Comparison of ENCODE assay signal across 8 mouse cellular contexts in the genomic region with DNA sequence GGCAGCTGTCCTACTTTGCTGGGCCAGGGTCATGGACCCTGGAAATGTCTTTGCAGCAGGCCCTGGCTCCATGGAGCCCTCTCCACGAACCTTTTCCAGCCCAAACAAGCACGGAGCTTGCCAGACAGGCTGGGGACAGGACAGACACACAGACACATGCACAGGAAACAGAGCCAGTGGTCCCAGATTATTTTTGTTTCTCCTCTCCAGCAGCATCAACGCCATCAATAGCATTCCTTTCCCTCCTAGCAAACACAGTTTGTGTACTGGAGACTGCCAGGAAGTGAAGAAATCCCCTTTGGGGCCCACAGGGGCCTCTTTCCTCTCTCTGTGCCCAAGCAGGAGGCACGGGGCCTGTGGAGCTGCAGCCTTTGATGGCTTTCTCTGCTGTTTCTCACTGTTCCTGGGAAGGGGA.
DNase-seq lines count a peak whose midpoint lies in the region; ATAC-seq and TF ChIP-seq lines count a peak whose summit lies in the region.

No protein-coding gene starts in this region.

- H3K9ac ChIP-seq in forebrain, embryonic 13.5 days: no peak overlapping the region
- H3K9ac ChIP-seq in hindbrain, embryonic 14.5 days: no peak overlapping the region

- TF ChIP-seq POLR2A in thymus, adult 2 months (IDR thresholded peaks at IDR 0.05; ENCODE audit: control insufficient read depth, extremely low read depth, insufficient read depth, low read length, poor library complexity): no peak

- H3K36me3 ChIP-seq in forebrain, embryonic 10.5 days (replicated peaks): no peaks in the 10 kb centered on the region
- no peaks in the 10 kb centered on the region for H3K36me3 ChIP-seq in forebrain, embryonic 13.5 days (ENCODE audit: poor library complexity, severe bottlenecking)
- H3K36me3 ChIP-seq in hindbrain, embryonic 14.5 days (replicated peaks; ENCODE audit: control insufficient read depth, insufficient read depth): no peaks in the 10 kb centered on the region
- no peaks in the 10 kb centered on the region for H3K36me3 ChIP-seq in megakaryocyte, embryonic 14.5 days (replicated peaks; ENCODE audit: low read length)
- no peaks in the 10 kb centered on the region for H3K36me3 ChIP-seq in thymus, adult 2 months (ENCODE audit: control insufficient read depth, insufficient read depth, low read length)

- intact Hi-C loops in gastrocnemius, postnatal 14 days (cut with DNase I; ENCODE audit: low total_unique reads): loop anchor here (5.0 kb wide), 1 partner anchor 100 kb away; no protein-coding TSS in a partner anchor

- peak overlapping the region; percentile 78 for H3K27ac ChIP-seq in forebrain, embryonic 10.5 days
- no peak overlapping the region for H3K27ac ChIP-seq in forebrain, embryonic 13.5 days
- H3K27ac ChIP-seq in hindbrain, embryonic 14.5 days: peak overlapping the region; percentile 28; the same call in 1 of the 2 replicates
- no peak overlapping the region for H3K27ac ChIP-seq in thymus, adult 2 months (ENCODE audit: control insufficient read depth, insufficient read depth, low read length)

- H3K4me3 ChIP-seq in forebrain, embryonic 10.5 days: no peak overlapping the region
- H3K4me3 ChIP-seq in forebrain, embryonic 13.5 days: no peak overlapping the region
- no peak overlapping the region for H3K4me3 ChIP-seq in hindbrain, embryonic 14.5 days (replicated peaks; ENCODE audit: low read length)
- peak overlapping the region; percentile 59 for H3K4me3 ChIP-seq in megakaryocyte, embryonic 14.5 days (replicated peaks)
- no peak overlapping the region for H3K4me3 ChIP-seq in thymus, adult 2 months (ENCODE audit: control insufficient read depth, insufficient read depth, low read length)

- DNase-seq in forebrain, embryonic 10.5 days (ENCODE audit: extremely low spot score, low spot score): peak; percentile 36
- DNase-seq in adipocyte (ENCODE audit: low spot score): peak; percentile 17
- peak; percentile 44 for DNase-seq in gastrocnemius, postnatal 14 days
- no peak for DNase-seq in hindbrain, embryonic 14.5 days (ENCODE audit: low spot score)
- no peak for DNase-seq in spleen, postnatal 10 days (ENCODE audit: low spot score in 2 of 2)
- no peak for DNase-seq in thymus, adult 2 months

- no peaks in the 10 kb centered on the region for H3K9me3 ChIP-seq in forebrain, embryonic 10.5 days
- H3K9me3 ChIP-seq in forebrain, embryonic 13.5 days (replicated peaks): no peaks in the 10 kb centered on the region
- H3K9me3 ChIP-seq in hindbrain, embryonic 14.5 days (ENCODE audit: control insufficient read depth, low read length): no peaks in the 10 kb centered on the region
- H3K9me3 ChIP-seq in megakaryocyte, embryonic 14.5 days: peaks cover 11% of the 10 kb centered on the region

- no peaks in the 10 kb centered on the region for H3K27me3 ChIP-seq in forebrain, embryonic 10.5 days (ENCODE audit: poor library complexity, severe bottlenecking)
- H3K27me3 ChIP-seq in forebrain, embryonic 13.5 days: no peaks in the 10 kb centered on the region
- H3K27me3 ChIP-seq in hindbrain, embryonic 14.5 days (ENCODE audit: control insufficient read depth, insufficient read depth, low read length): no peaks in the 10 kb centered on the region
- H3K27me3 ChIP-seq in megakaryocyte, embryonic 14.5 days (replicated peaks): no peaks in the 10 kb centered on the region
- no peaks in the 10 kb centered on the region for H3K27me3 ChIP-seq in thymus, adult 2 months (ENCODE audit: control insufficient read depth, insufficient read depth, low read length)

- 18% methylated on average over 4 of the region's 4 CpGs for WGBS in forebrain, embryonic 10.5 days
- WGBS in forebrain, embryonic 13.5 days: 14% methylated on average over 4 of the region's 4 CpGs
- WGBS in hindbrain, embryonic 14.5 days: 18% methylated on average over 4 of the region's 4 CpGs
- 15% methylated on average over 4 of the region's 4 CpGs for WGBS in thymus, adult 2 months

- no peak for TF ChIP-seq CTCF in thymus, adult 2 months (IDR thresholded peaks at IDR 0.05; ENCODE audit: borderline replicate concordance, control insufficient read depth, extremely low read depth, insufficient read depth, low read length, poor library complexity)

- no peak; the same call in 1 of the 2 replicates for ATAC-seq in forebrain, embryonic 13.5 days
- no peak; the same call in 1 of the 2 replicates for ATAC-seq in hindbrain, embryonic 14.5 days (ENCODE audit: low FRiP score)

- peaks cover 16% of the 10 kb centered on the region for H3K4me1 ChIP-seq in forebrain, embryonic 10.5 days
- H3K4me1 ChIP-seq in forebrain, embryonic 13.5 days: peaks cover 5% of the 10 kb centered on the region; the same call in 1 of the 2 replicates
- no peaks in the 10 kb centered on the region for H3K4me1 ChIP-seq in hindbrain, embryonic 14.5 days (replicated peaks; ENCODE audit: control insufficient read depth, insufficient read depth, low read length)
- H3K4me1 ChIP-seq in megakaryocyte, embryonic 14.5 days: peaks cover 59% of the 10 kb centered on the region
- H3K4me1 ChIP-seq in thymus, adult 2 months (replicated peaks; ENCODE audit: control insufficient read depth, insufficient read depth, low read length): peaks cover 5% of the 10 kb centered on the region

- no peak overlapping the region for H3K4me2 ChIP-seq in forebrain, embryonic 13.5 days
- no peak overlapping the region for H3K4me2 ChIP-seq in hindbrain, embryonic 14.5 days (replicated peaks)

Comparison
In these comparisons a context has a peak if more than half of its experiments do, and no peak if none do; other contexts are left out.
1. H3K27ac ChIP-seq: peak in forebrain, embryonic 10.5 days (single experiment) and hindbrain, embryonic 14.5 days (single experiment); none in forebrain, embryonic 13.5 days (single experiment) and thymus, adult 2 months (single experiment).
2. DNase-seq: peak in forebrain, embryonic 10.5 days (single experiment), adipocyte (single experiment) and gastrocnemius, postnatal 14 days (single experiment); none in hindbrain, embryonic 14.5 days (single experiment), spleen, postnatal 10 days (0 of 2) and thymus, adult 2 months (single experiment).